Mouse (Mus musculus) forebrain, embryonic 14.5 days (tissue): ENCODE results near the gene Hspbap1. TPM values are rescaled to one million over a fixed set of nuclear protein-coding genes. Genes with fewer than 3 reads are reported as not detected.

Source experiments
- ATAC-seq: fragments of 200-750 bp; cut with Nextera tagmentation; 2 replicates; pipeline ENCODE4 v1.8.0; 2017; ENCODE audit warnings: mild to moderate bottlenecking, moderate library complexity
- DNase-seq: peaks from one replicate; pipeline ENCODE4 v3.0.0-alpha.2; 2015; ENCODE audit warnings: low spot score
- H3K27ac ChIP-seq: fragments of 300-500 bp; sonication (generic); 2 replicates; pipeline ENCODE4 v1.5.1; 2014; ENCODE audit warnings: low read depth, mild to moderate bottlenecking, control low read depth, low read length, moderate library complexity
- H3K27me3 ChIP-seq: fragments of 300-500 bp; sonication (generic); replicated peaks from 2 replicates; pipeline ENCODE4 v1.6.1; 2014; ENCODE audit warnings: low read length, control low read depth, mixed read lengths; ENCODE audit not compliant: control insufficient read depth, insufficient read depth
- H3K36me3 ChIP-seq: fragments of 300-500 bp; sonication (generic); 2 replicates; pipeline ENCODE4 v1.6.1; 2014; ENCODE audit warnings: low read length, control low read depth; ENCODE audit not compliant: control insufficient read depth, insufficient read depth
- H3K4me1 ChIP-seq: fragments of 300-500 bp; sonication (generic); 2 replicates; pipeline ENCODE4 v1.6.1; 2014; ENCODE audit warnings: antibody characterized with exemption, low read length, control low read depth; ENCODE audit not compliant: control insufficient read depth, insufficient read depth
- H3K4me2 ChIP-seq: fragments of 300-500 bp; sonication (generic); 2 replicates; pipeline ENCODE4 v1.6.1; 2014; ENCODE audit warnings: mild to moderate bottlenecking, control low read depth, low read length
- H3K4me3 ChIP-seq: fragments of 300-500 bp; sonication (generic); 2 replicates; pipeline ENCODE4 v1.5.1; 2014; ENCODE audit warnings: low read depth, low read length, control low read depth
- H3K9ac ChIP-seq: fragments of 300-500 bp; sonication (generic); 2 replicates; pipeline ENCODE4 v1.6.1; 2014; ENCODE audit warnings: mild to moderate bottlenecking, low read length, control low read depth, moderate library complexity
- H3K9me3 ChIP-seq: fragments of 300-500 bp; sonication (generic); replicated peaks from 2 replicates; pipeline ENCODE4 v1.6.1; 2016; ENCODE audit warnings: low read length, control low read depth, mixed read lengths; ENCODE audit not compliant: control insufficient read depth
- WGBS: fragments of 180-500 bp; shearing (Covaris S2); extraction: QIAGEN DNeasy Blood & Tissue Kit; methylation state at CpG from one replicate; pipeline ENCODE4 v1.1.7; 2014; 5-methylcytosine and 5-hydroxymethylcytosine counted together
- polyA plus RNA-seq: library from polyadenylated mRNA; unstranded; fragments of >200 nt; fragmentation: Nextera tagmentation; extraction: Ambion mirVana; gene quantifications from 2 replicates; pipeline ENCODE4 v1.2.1, GENCODE M21; 2014

Gene Hspbap1
- polyA plus RNA-seq, 1 experiment from 2014 or later, result 24.9 TPM

DNA sequence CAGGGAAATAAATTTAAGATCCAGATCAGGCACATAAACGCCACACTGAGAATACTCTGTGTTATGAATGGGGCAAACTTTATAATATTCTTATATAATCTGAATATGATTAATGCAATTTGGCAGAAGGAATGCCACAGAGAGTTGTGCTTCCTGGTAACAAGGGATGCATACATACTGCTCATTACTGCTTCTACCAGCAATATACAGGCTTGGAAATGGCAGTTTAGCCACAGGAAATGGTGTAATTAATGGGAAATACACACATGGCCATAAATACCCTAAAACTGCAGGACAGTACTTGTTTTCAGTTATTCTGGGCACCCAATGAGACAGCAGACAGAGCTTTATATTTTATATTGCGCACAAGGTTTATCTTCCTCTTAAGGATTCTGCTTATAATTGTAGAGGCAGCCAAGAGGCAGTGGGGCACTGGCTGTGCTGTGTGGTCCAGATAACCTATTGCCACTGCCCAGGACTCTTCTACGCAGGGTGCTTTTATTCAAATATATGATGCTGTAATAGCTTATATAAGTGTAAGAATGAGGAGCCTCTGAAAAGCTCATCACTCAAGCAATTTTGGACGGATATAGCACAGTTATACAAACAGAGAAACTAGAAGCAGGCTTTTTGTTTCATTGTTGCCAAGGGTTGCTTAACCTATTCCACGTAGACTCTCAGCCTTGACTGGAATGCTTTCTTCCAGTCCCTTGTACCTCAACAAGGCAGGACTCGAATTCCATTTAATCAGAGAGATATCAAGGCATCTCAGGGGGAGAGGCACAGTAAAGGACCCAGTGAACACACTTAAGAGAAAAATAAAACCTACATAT, 14.5 kb upstream of the Hspbap1 start:
- ATAC-seq (no peak), DNase-seq (no peak)
- Histone ChIP-seq H3K27ac (no peak overlapping the region), H3K9me3 (no peaks in the 10 kb centered on the region), H3K4me2 (no peak overlapping the region), H3K36me3 (no peaks in the 10 kb centered on the region), H3K9ac (no peak overlapping the region), H3K27me3 (no peaks in the 10 kb centered on the region), H3K4me3 (no peak overlapping the region), H3K4me1 (no peaks in the 10 kb centered on the region)
- WGBS, result 86% methylated on average over 6 of the region's 6 CpGs

GRCm38 (mm10) chr16:35756697-35757096, 13.5 kb upstream of the Hspbap1 start:
- Histone ChIP-seq H3K4me1 (no peaks in the 10 kb centered on the region), H3K36me3 (no peaks in the 10 kb centered on the region), H3K27ac (no peak overlapping the region), H3K4me2 (no peak overlapping the region), H3K9me3 (no peaks in the 10 kb centered on the region), H3K9ac (no peak overlapping the region), H3K27me3 (no peaks in the 10 kb centered on the region), H3K4me3 (no peak overlapping the region)
- no peak for ATAC-seq
- 85% methylated on average over 9 of the region's 9 CpGs for WGBS
- DNase-seq, result no peak

GRCm38 (mm10) chr16:35759401-35759800, 10.8 kb upstream of the Hspbap1 start:
- no peaks in the 10 kb centered on the region for H3K9me3 ChIP-seq
- ATAC-seq (no peak), DNase-seq (no peak)
- no peaks in the 10 kb centered on the region for H3K36me3 ChIP-seq
- no peak overlapping the region for H3K4me2 ChIP-seq
- no peak overlapping the region for H3K4me3 ChIP-seq
- WGBS, result 87% methylated on average over 5 of the region's 5 CpGs
- H3K27ac ChIP-seq, result no peak overlapping the region
- H3K4me1 ChIP-seq, result no peaks in the 10 kb centered on the region
- no peak overlapping the region for H3K9ac ChIP-seq
- no peaks in the 10 kb centered on the region for H3K27me3 ChIP-seq

DNA sequence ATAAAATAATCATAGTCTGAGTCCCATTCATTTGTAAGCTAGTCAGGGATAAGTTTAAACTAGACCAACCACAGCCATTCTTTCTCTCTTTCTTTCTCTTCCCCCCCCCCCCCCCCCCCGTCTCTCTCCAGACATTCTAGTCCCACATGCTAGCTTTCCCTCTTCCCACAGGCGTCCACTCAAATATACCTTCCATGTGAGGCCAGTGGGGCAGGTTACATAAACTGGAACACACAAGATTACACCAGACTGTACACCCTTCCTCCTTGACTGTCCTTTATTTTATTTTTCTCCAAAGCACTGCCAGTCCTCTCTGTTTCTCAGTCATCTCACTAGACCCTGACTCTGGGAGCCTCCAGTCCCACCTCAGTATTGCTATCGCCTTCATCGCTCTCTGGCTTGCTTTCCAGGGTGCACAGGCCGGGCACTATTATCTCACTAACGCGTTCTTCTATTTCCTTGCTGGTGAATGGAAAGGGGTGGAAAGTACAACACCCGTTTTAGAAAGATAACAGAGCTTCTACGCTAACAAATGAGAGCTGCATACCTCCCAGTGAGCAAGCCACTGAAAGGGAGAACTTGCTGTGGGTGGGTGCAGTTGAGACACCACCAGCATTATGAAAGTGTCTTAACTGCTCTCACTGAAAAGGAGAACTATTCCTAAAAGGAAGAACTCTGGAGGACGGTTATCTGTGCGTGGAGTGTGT, 6.4 kb upstream of the Hspbap1 start:
- Histone ChIP-seq H3K36me3 (no peaks in the 10 kb centered on the region), H3K9me3 (no peaks in the 10 kb centered on the region), H3K4me1 (peaks cover 13% of the 10 kb centered on the region), H3K27ac (no peak overlapping the region), H3K4me2 (no peak overlapping the region), H3K4me3 (no peak overlapping the region), H3K9ac (no peak overlapping the region), H3K27me3 (no peaks in the 10 kb centered on the region)
- DNase-seq (no peak), ATAC-seq (no peak)
- 81% methylated on average over 10 of the region's 11 CpGs for WGBS

DNA sequence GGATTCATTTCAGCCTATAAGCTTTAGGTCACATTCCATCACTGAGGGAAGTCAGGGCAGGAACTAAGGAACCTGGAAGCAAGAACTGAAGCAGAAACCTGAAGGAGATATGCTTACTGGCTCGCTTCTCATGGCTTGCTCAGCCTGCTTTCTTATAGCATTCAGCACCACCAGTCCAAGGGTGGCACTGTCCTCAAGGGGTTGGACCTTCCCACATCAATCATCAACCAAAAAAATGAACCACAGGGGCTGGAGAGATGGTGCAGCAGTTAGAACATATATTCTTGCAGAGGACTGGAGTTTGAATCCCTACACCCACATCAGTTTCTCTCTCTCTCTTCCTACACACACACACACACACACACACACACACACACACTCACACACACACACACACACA, 5.2 kb upstream of the Hspbap1 start:
- Histone ChIP-seq H3K27me3 (no peaks in the 10 kb centered on the region), H3K4me3 (no peak overlapping the region), H3K36me3 (no peaks in the 10 kb centered on the region), H3K9me3 (no peaks in the 10 kb centered on the region), H3K4me1 (peaks cover 13% of the 10 kb centered on the region), H3K4me2 (no peak overlapping the region), H3K9ac (no peak overlapping the region), H3K27ac (no peak overlapping the region)
- DNase-seq (no peak), ATAC-seq (no peak)
- WGBS, result 76% methylated on average over 1 of the region's 1 CpGs

GRCm38 (mm10) chr16:35765449-35765848, 4.7 kb upstream of the Hspbap1 start:
- ATAC-seq (no peak), DNase-seq (no peak)
- H3K27me3 ChIP-seq, result no peaks in the 10 kb centered on the region
- H3K36me3 ChIP-seq, result no peaks in the 10 kb centered on the region
- no peaks in the 10 kb centered on the region for H3K9me3 ChIP-seq
- H3K4me2 ChIP-seq, result no peak overlapping the region
- no peak overlapping the region for H3K9ac ChIP-seq
- no peak overlapping the region for H3K4me3 ChIP-seq
- peaks cover 13% of the 10 kb centered on the region for H3K4me1 ChIP-seq
- 82% methylated on average over 2 of the region's 2 CpGs for WGBS
- H3K27ac ChIP-seq, result no peak overlapping the region

DNA sequence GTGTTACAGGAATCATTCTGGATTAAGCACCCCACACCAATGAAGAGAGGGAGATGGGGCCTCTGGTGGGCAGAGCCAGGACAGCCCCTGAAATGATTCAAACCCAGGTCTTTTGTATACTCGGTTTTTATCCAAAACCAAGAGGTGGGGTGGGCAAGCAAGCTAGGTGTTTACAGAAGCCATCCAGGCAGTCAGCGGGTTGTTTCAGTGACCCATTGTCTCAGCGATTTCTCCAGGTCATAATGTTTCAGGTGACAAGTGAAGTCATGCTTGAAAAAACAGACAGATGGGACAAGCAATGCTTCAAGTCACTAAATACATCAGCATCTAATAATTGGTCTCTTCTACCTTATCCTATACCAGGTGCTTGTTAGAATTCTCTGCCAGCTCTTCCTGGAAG, 3.8 kb upstream of the Hspbap1 start:
- H3K36me3 ChIP-seq, result no peaks in the 10 kb centered on the region
- H3K27me3 ChIP-seq, result no peaks in the 10 kb centered on the region
- no peak overlapping the region for H3K27ac ChIP-seq
- WGBS, result 79% methylated on average over 3 of the region's 3 CpGs
- H3K4me3 ChIP-seq, result no peak overlapping the region
- peaks cover 21% of the 10 kb centered on the region for H3K4me1 ChIP-seq
- no peak overlapping the region for H3K9ac ChIP-seq
- ATAC-seq (no peak), DNase-seq (no peak)
- no peaks in the 10 kb centered on the region for H3K9me3 ChIP-seq
- no peak overlapping the region for H3K4me2 ChIP-seq

DNA sequence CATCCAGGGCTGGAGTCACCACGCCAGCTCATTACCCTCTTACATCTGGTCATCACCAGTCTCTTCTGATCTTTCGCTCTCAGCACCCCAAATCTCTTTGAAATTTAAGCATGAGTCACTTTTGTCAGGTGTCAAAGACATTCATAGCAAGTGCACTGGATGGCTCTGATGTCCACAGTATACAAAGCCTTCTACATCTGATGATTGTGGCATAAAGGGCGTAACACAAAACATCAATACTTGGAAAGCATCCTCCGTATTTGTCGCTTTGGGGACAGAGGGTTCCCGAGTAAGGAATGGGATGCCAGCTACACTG, 1.7 kb upstream of the Hspbap1 start:
- no peak overlapping the region for H3K27ac ChIP-seq
- peak overlapping the region; percentile 95 for H3K9ac ChIP-seq
- ATAC-seq (no peak), DNase-seq (no peak)
- no peaks in the 10 kb centered on the region for H3K9me3 ChIP-seq
- WGBS, result 29% methylated on average over 6 of the region's 6 CpGs
- peaks cover 24% of the 10 kb centered on the region for H3K4me1 ChIP-seq
- peak overlapping the region; percentile 95 for H3K4me2 ChIP-seq
- H3K4me3 ChIP-seq, result peak overlapping the region; percentile 87
- H3K27me3 ChIP-seq, result no peaks in the 10 kb centered on the region
- no peaks in the 10 kb centered on the region for H3K36me3 ChIP-seq
